10 mouse cellular contexts compared by ENCODE assay signal in genomic region chr5:122303937-122304336, GRCm38 (mm10). TPM values are rescaled to one million over a fixed set of nuclear protein-coding genes. Genes with fewer than 3 reads are reported as not detected.
DNase-seq lines count a peak whose midpoint lies in the region; ATAC-seq and TF ChIP-seq lines count a peak whose summit lies in the region.
"Had no signal": no experiment of that assay in that cellular context is flagged by ENCODE, and none has a peak within 500 bp of the region (broad histone marks: within the 10 kb centered on the region; RNA-seq: fewer than 3 reads in every experiment).

No protein-coding gene starts in this region.

- ATAC-seq in hindbrain, postnatal 0 days, result no peak
- ATAC-seq in hindbrain, embryonic 14.5 days (ENCODE audit: low FRiP score), result no peak
- no peak for ATAC-seq in embryonic facial prominence, embryonic 14.5 days (ENCODE audit: low read depth)
- ATAC-seq in stomach, embryonic 15.5 days (ENCODE audit: insufficient read depth, low FRiP score, low read depth), result no peak
- ATAC-seq in erythroblast, adult 5-6 weeks (replicated peaks; ENCODE audit: low FRiP score, poor library complexity, severe bottlenecking), result no peak
- ATAC-seq in midbrain, embryonic 16.5 days, result no peak

- H3K9me3 ChIP-seq in hindbrain, postnatal 0 days (ENCODE audit: low read length), result no peaks in the 10 kb centered on the region
- H3K9me3 ChIP-seq in hindbrain, embryonic 14.5 days (ENCODE audit: control insufficient read depth, low read length), result no peaks in the 10 kb centered on the region
- H3K9me3 ChIP-seq in embryonic facial prominence, embryonic 14.5 days (ENCODE audit: control insufficient read depth, low read length), result no peaks in the 10 kb centered on the region
- no peaks in the 10 kb centered on the region for H3K9me3 ChIP-seq in stomach, embryonic 15.5 days
- H3K9me3 ChIP-seq in midbrain, embryonic 16.5 days (replicated peaks; ENCODE audit: control insufficient read depth, low read length, poor library complexity, severe bottlenecking), result no peaks in the 10 kb centered on the region

- WGBS in hindbrain, postnatal 0 days, result 72% methylated on average over 7 of the region's 7 CpGs
- 94% methylated on average over 7 of the region's 7 CpGs for WGBS in hindbrain, embryonic 14.5 days
- 51% methylated on average over 7 of the region's 7 CpGs for WGBS in embryonic facial prominence, embryonic 14.5 days
- WGBS in stomach, embryonic 15.5 days, result 67% methylated on average over 7 of the region's 7 CpGs
- 90% methylated on average over 7 of the region's 7 CpGs for WGBS in midbrain, embryonic 16.5 days

- H3K4me3 ChIP-seq in hindbrain, postnatal 0 days (ENCODE audit: low read length), result no peak overlapping the region
- no peak overlapping the region for H3K4me3 ChIP-seq in hindbrain, embryonic 14.5 days (replicated peaks; ENCODE audit: low read length)
- no peak overlapping the region for H3K4me3 ChIP-seq in embryonic facial prominence, embryonic 14.5 days (ENCODE audit: low read depth, low read length)
- no peak overlapping the region for H3K4me3 ChIP-seq in stomach, embryonic 15.5 days (replicated peaks)
- no peak overlapping the region for H3K4me3 ChIP-seq in midbrain, embryonic 16.5 days (ENCODE audit: low read depth, low read length)

- no peak for DNase-seq in hindbrain, postnatal 0 days (ENCODE audit: low spot score)
- no peak for DNase-seq in hindbrain, embryonic 14.5 days (ENCODE audit: low spot score)
- peak; percentile 32 for DNase-seq in right cerebral cortex, adult 18-20 months
- no peak for DNase-seq in right cerebral cortex, postnatal 36 days (ENCODE audit: low spot score in 2 of 2)
- DNase-seq in embryonic facial prominence, embryonic 14.5 days (ENCODE audit: low spot score), result peak; percentile 58
- DNase-seq: cerebellum, postnatal 36 days; right cerebral cortex, postnatal 25 days had no signal

- TF ChIP-seq CTCF in hindbrain, postnatal 0 days (IDR thresholded peaks at IDR 0.05; ENCODE audit: low read depth), result no peak

- 0 out of 2 replicates have a peak, but pooled peaks cover 8% of the 10 kb centered on the region for H3K4me1 ChIP-seq in hindbrain, postnatal 0 days (ENCODE audit: insufficient read depth, low read length)
- peaks cover 4% of the 10 kb centered on the region; the same call in 1 of the 2 replicates for H3K4me1 ChIP-seq in hindbrain, embryonic 14.5 days (replicated peaks; ENCODE audit: control insufficient read depth, insufficient read depth, low read length)
- H3K4me1 ChIP-seq in embryonic facial prominence, embryonic 14.5 days (ENCODE audit: control insufficient read depth, insufficient read depth, low read length), result peaks cover 37% of the 10 kb centered on the region
- H3K4me1 ChIP-seq in stomach, embryonic 15.5 days, result peaks cover 30% of the 10 kb centered on the region
- H3K4me1 ChIP-seq in midbrain, embryonic 16.5 days (ENCODE audit: control insufficient read depth, insufficient read depth, low read length), result peaks cover 8% of the 10 kb centered on the region

- H3K36me3 ChIP-seq in hindbrain, postnatal 0 days (ENCODE audit: insufficient read depth, low read length), result peaks cover 5% of the 10 kb centered on the region; the same call in 1 of the 2 replicates
- H3K36me3 ChIP-seq in hindbrain, embryonic 14.5 days (replicated peaks; ENCODE audit: control insufficient read depth, insufficient read depth), result peaks cover 5% of the 10 kb centered on the region; the same call in 1 of the 2 replicates
- H3K36me3 ChIP-seq in embryonic facial prominence, embryonic 14.5 days (ENCODE audit: control insufficient read depth, insufficient read depth, low read length), result peaks cover 9% of the 10 kb centered on the region; the same call in 1 of the 2 replicates
- no peaks in the 10 kb centered on the region; the same call in 1 of the 2 replicates for H3K36me3 ChIP-seq in stomach, embryonic 15.5 days
- no peaks in the 10 kb centered on the region for H3K36me3 ChIP-seq in midbrain, embryonic 16.5 days (ENCODE audit: control insufficient read depth, insufficient read depth, low read length)

- peak overlapping the region; percentile 32; the same call in 1 of the 2 replicates for H3K27ac ChIP-seq in hindbrain, postnatal 0 days
- no peak overlapping the region for H3K27ac ChIP-seq in hindbrain, embryonic 14.5 days
- peak overlapping the region; percentile 66 for H3K27ac ChIP-seq in embryonic facial prominence, embryonic 14.5 days (replicated peaks; ENCODE audit: low read depth, low read length)
- peak overlapping the region; percentile 69 for H3K27ac ChIP-seq in stomach, embryonic 15.5 days
- no peak overlapping the region for H3K27ac ChIP-seq in midbrain, embryonic 16.5 days (ENCODE audit: low read length)

- no peak overlapping the region; the same call in 1 of the 2 replicates for H3K9ac ChIP-seq in hindbrain, postnatal 0 days (replicated peaks; ENCODE audit: low read length)
- no peak overlapping the region for H3K9ac ChIP-seq in hindbrain, embryonic 14.5 days
- no peak overlapping the region for H3K9ac ChIP-seq in embryonic facial prominence, embryonic 14.5 days (ENCODE audit: low read depth, low read length)
- H3K9ac ChIP-seq in stomach, embryonic 15.5 days, result no peak overlapping the region
- H3K9ac ChIP-seq in midbrain, embryonic 16.5 days (ENCODE audit: low read depth, low read length), result no peak overlapping the region

- H3K27me3 ChIP-seq in hindbrain, postnatal 0 days (ENCODE audit: insufficient read depth, low read length), result no peaks in the 10 kb centered on the region
- H3K27me3 ChIP-seq in hindbrain, embryonic 14.5 days (ENCODE audit: control insufficient read depth, insufficient read depth, low read length), result no peaks in the 10 kb centered on the region
- no peaks in the 10 kb centered on the region for H3K27me3 ChIP-seq in embryonic facial prominence, embryonic 14.5 days (replicated peaks; ENCODE audit: control insufficient read depth, insufficient read depth, low read length)
- no peaks in the 10 kb centered on the region for H3K27me3 ChIP-seq in stomach, embryonic 15.5 days (replicated peaks)
- H3K27me3 ChIP-seq in midbrain, embryonic 16.5 days (ENCODE audit: control insufficient read depth, insufficient read depth, low read depth, low read length), result no peaks in the 10 kb centered on the region

- H3K4me2 ChIP-seq in hindbrain, postnatal 0 days (ENCODE audit: low read depth, low read length), result no peak overlapping the region
- H3K4me2 ChIP-seq in hindbrain, embryonic 14.5 days (replicated peaks), result no peak overlapping the region
- no peak overlapping the region for H3K4me2 ChIP-seq in embryonic facial prominence, embryonic 14.5 days (ENCODE audit: low read depth, low read length)
- no peak overlapping the region for H3K4me2 ChIP-seq in stomach, embryonic 15.5 days
- no peak overlapping the region for H3K4me2 ChIP-seq in midbrain, embryonic 16.5 days (ENCODE audit: low read length)

RNA-seq across cellular contexts. Expression of gene Pptc7, which starts 19.8 kb away (rescaled TPM):
- total RNA-seq in hindbrain, postnatal 0 days (2014; rRNA removed), result 15.8 and 18.7 TPM in 2 replicates
- 6.9 and 7.2 TPM in 2 replicates for polyA plus RNA-seq in hindbrain, postnatal 0 days (2015; fragmentation: Nextera tagmentation; extraction: Ambion mirVana)
- polyA plus RNA-seq in hindbrain, embryonic 14.5 days (2014; fragmentation: Nextera tagmentation; extraction: Ambion mirVana), result 8.4 and 8.5 TPM in 2 replicates
- polyA plus RNA-seq in embryonic facial prominence, embryonic 14.5 days (2014; fragmentation: Nextera tagmentation; extraction: Ambion mirVana), result 7.9 and 8.1 TPM in 2 replicates
- 10.5 and 10.6 TPM in 2 replicates for polyA plus RNA-seq in stomach, embryonic 15.5 days (2015; fragmentation: Nextera tagmentation; extraction: Ambion mirVana)
- 2.1 and 2.9 TPM in 2 replicates for total RNA-seq in erythroblast, adult 5-6 weeks (2015; ENCODE audit: low replicate concordance)
- 1.4 and 4.0 TPM in 2 replicates for total RNA-seq in erythroblast, adult 5-6 weeks (2017; ENCODE audit: low replicate concordance)
- polyA plus RNA-seq in midbrain, embryonic 16.5 days (2015; fragmentation: Nextera tagmentation; extraction: Ambion mirVana), result 7.1 and 7.6 TPM in 2 replicates

RNA-seq across cellular contexts. Expression of gene Tctn1, which starts 39.7 kb away (rescaled TPM):
- total RNA-seq in hindbrain, postnatal 0 days (2014; rRNA removed), result 30.3 and 30.6 TPM in 2 replicates
- 6.5 TPM in 2 replicates for polyA plus RNA-seq in hindbrain, postnatal 0 days (2015; fragmentation: Nextera tagmentation; extraction: Ambion mirVana)
- polyA plus RNA-seq in hindbrain, embryonic 14.5 days (2014; fragmentation: Nextera tagmentation; extraction: Ambion mirVana), result 4.4 and 6.5 TPM in 2 replicates
- polyA plus RNA-seq in embryonic facial prominence, embryonic 14.5 days (2014; fragmentation: Nextera tagmentation; extraction: Ambion mirVana), result 5.1 and 7.3 TPM in 2 replicates
- 4.8 and 5.0 TPM in 2 replicates for polyA plus RNA-seq in stomach, embryonic 15.5 days (2015; fragmentation: Nextera tagmentation; extraction: Ambion mirVana)
- 0.42 TPM in 1 of 2 replicates, not detected in the other for total RNA-seq in erythroblast, adult 5-6 weeks (2015; ENCODE audit: low replicate concordance)
- total RNA-seq in erythroblast, adult 5-6 weeks (2017; ENCODE audit: low replicate concordance), result 3.6 and 5.9 TPM in 2 replicates
- 5.4 and 7.3 TPM in 2 replicates for polyA plus RNA-seq in midbrain, embryonic 16.5 days (2015; fragmentation: Nextera tagmentation; extraction: Ambion mirVana)

RNA-seq across cellular contexts. Expression of gene Rad9b, which starts 50.1 kb away (rescaled TPM):
- 5.1 and 8.3 TPM in 2 replicates for total RNA-seq in hindbrain, postnatal 0 days (2014; rRNA removed)
- 14.0 and 15.0 TPM in 2 replicates for polyA plus RNA-seq in hindbrain, postnatal 0 days (2015; fragmentation: Nextera tagmentation; extraction: Ambion mirVana)
- polyA plus RNA-seq in hindbrain, embryonic 14.5 days (2014; fragmentation: Nextera tagmentation; extraction: Ambion mirVana), result 15.5 and 16.2 TPM in 2 replicates
- 8.0 and 9.8 TPM in 2 replicates for polyA plus RNA-seq in embryonic facial prominence, embryonic 14.5 days (2014; fragmentation: Nextera tagmentation; extraction: Ambion mirVana)
- polyA plus RNA-seq in stomach, embryonic 15.5 days (2015; fragmentation: Nextera tagmentation; extraction: Ambion mirVana), result 11.4 and 13.8 TPM in 2 replicates
- total RNA-seq in erythroblast, adult 5-6 weeks (2015; ENCODE audit: low replicate concordance), result 1.5 TPM in 1 of 2 replicates, not detected in the other
- 0.56 TPM in 1 of 2 replicates, not detected in the other for total RNA-seq in erythroblast, adult 5-6 weeks (2017; ENCODE audit: low replicate concordance)
- polyA plus RNA-seq in midbrain, embryonic 16.5 days (2015; fragmentation: Nextera tagmentation; extraction: Ambion mirVana), result 23.9 and 28.9 TPM in 2 replicates

RNA-seq across cellular contexts. Expression of gene Vps29, which starts 50.2 kb away (rescaled TPM):
- total RNA-seq in hindbrain, postnatal 0 days (2014; rRNA removed), result 90.5 and 111 TPM in 2 replicates
- polyA plus RNA-seq in hindbrain, postnatal 0 days (2015; fragmentation: Nextera tagmentation; extraction: Ambion mirVana), result 344 and 353 TPM in 2 replicates
- polyA plus RNA-seq in hindbrain, embryonic 14.5 days (2014; fragmentation: Nextera tagmentation; extraction: Ambion mirVana), result 342 and 352 TPM in 2 replicates
- 211 and 218 TPM in 2 replicates for polyA plus RNA-seq in embryonic facial prominence, embryonic 14.5 days (2014; fragmentation: Nextera tagmentation; extraction: Ambion mirVana)
- 218 and 229 TPM in 2 replicates for polyA plus RNA-seq in stomach, embryonic 15.5 days (2015; fragmentation: Nextera tagmentation; extraction: Ambion mirVana)
- 43.9 and 44.2 TPM in 2 replicates for total RNA-seq in erythroblast, adult 5-6 weeks (2015; ENCODE audit: low replicate concordance)
- total RNA-seq in erythroblast, adult 5-6 weeks (2017; ENCODE audit: low replicate concordance), result 19.8 and 23.4 TPM in 2 replicates
- polyA plus RNA-seq in midbrain, embryonic 16.5 days (2015; fragmentation: Nextera tagmentation; extraction: Ambion mirVana), result 320 and 347 TPM in 2 replicates

Comparison
In these comparisons a context has a peak if more than half of its experiments do, and no peak if none do; other contexts are left out.
1. DNase-seq: peak in right cerebral cortex, adult 18-20 months (single experiment) and embryonic facial prominence, embryonic 14.5 days (single experiment); none in hindbrain, postnatal 0 days (single experiment), hindbrain, embryonic 14.5 days (single experiment) and right cerebral cortex, postnatal 36 days (0 of 2).
2. H3K27ac ChIP-seq: peak in hindbrain, postnatal 0 days (single experiment), embryonic facial prominence, embryonic 14.5 days (single experiment) and stomach, embryonic 15.5 days (single experiment); none in hindbrain, embryonic 14.5 days (single experiment) and midbrain, embryonic 16.5 days (single experiment).